Mouse (Mus musculus) erythroid progenitor cell, adult 5-6 weeks (primary cell): ENCODE results near the gene Serinc3. TPM values are rescaled to one million over a fixed set of nuclear protein-coding genes. Genes with fewer than 3 reads are reported as not detected.
"Not testable (repeated sequence)": the region's sequence is repeated elsewhere in the genome, so short reads cannot be mapped to it uniquely, and the experiment has no call there.

Experiments used
- ATAC-seq: replicated peaks from 2 replicates; pipeline ENCODE4 v1.8.0; 2016; ENCODE audit warnings: moderate number of reproducible peaks, mild to moderate bottlenecking, moderate TSS enrichment, inconsistent platforms; ENCODE audit not compliant: poor library complexity, low FRiP score, severe bottlenecking
- total RNA-seq, 2 experiments: library from RNA; stranded (forward) in 1 of 2; stranded (reverse) in 1 of 2; fragments of 150-400 nt in 1 of 2; fragments of 186-747, 209-891 nt in 1 of 2; gene quantifications; 2 replicates each; pipeline versions ENCODE4 v1.2.3 to v1.2.4; 2015 to 2017; ENCODE audit warnings: low replicate concordance in 2 of 2

The Serinc3 gene
- total RNA-seq (2015; ENCODE audit: low replicate concordance) = 1,699 and 1,907 TPM in 2 replicates
- total RNA-seq (2017; ENCODE audit: low replicate concordance) = 1,512 and 2,069 TPM in 2 replicates

DNA sequence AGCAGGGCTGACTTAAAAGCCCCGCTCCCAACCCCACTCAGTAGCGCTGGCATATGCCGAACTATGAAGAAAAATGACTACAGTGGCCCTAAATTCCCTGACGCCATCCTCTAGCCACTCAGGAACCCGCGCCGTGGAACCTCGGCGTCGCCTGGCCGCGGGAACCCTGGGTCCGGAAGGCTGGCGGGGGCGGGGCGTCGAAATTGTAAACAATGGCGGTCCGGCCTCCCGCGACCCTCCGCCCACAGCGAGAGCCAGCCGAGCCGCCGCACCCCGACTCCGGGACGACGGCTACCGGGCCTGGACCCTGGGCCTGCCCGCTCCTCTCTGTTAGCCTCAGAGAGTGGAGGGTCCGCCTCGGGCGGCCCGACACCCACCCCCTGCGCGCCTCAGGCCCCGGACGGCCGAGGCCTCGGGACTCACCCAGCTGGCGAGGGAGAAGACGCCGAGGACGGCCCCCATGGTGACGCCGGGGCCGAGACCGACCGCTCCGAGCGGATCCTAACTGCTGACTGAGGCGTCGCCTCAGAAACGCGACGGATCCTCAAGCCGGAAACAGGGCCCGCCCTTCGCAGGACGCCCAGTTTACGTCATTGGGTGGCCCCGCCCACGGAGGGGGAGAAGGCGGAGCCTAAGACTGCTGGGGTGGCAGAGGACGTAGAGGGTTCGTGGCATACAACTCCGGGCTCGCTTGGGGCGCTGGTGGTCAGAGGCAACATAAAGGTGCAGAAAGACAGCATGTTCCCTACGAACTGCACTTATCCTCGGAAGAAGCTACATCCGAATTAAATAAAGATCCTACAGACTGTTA, at the start of gene Serinc3:
Gene Serinc3 (minus strand): TSS at position 557 of the 811 bp plus-strand sequence.
- peak; percentile 80 for ATAC-seq

DNA sequence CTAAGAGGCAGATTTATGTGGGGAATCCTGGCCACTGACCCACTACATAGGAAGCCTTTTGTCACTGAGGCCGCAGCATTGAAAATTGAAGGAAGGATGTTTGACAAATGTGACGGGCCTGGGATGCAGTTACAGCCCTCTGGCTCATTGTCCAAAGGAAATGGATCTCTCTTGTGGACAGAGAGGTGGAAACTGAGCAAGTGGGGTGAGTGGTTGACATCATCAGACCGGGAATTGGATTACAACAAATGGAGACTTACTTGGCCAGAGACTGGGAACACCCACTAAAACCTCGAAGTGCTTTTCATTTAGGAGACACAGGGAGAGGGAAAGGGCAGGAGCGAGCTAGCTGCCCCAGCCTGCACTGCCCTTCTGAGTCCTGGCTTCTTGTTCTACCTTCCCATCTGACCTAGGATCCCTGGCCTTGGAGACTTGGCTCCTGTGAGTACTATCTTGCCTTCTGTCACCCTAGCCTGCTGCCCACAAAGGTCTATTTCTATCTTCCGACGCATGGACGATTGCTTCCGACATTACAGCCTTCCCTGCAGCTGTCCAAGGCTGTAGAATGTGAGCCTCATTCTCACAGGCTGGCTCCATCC, 48.9 kb upstream of the Serinc3 start:
- no peak for ATAC-seq

DNA sequence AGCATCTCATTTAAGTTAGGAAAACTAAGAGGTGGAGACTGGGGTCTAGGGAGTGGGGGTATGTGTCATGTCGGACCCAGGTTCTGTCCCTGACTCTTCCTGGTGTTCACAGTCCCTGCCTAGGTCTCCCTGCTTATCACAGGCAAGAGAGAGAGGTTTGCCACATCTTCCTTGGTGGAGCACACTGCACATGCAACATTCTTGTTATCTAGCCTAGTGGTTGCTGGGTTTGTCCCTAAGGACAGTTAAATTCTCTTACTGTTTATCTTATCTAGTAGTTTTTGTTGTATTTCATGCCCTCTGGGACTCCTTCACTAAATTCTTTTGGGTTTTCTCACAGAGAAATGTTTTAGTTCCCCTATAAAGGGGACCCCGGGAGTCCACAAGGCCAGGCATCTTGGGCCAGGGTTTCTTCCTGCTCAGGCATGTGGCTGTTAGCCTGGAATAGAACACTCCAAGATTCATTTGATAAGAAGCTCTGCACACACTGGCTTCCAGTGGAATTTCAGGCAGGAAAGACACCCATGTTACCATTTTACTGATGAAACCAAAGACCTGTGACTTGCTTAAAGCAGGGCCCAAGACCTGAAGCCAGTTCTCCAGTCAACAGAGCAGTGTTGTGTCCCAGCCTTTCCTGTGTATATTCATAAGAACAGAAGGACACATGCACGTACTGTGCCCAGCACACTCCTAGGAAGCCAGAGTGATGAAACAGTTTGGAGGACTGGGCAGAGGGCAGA, 48.1 kb upstream of the Serinc3 start:
- ATAC-seq = peak; percentile 20; the same call in 1 of the 2 replicates

DNA sequence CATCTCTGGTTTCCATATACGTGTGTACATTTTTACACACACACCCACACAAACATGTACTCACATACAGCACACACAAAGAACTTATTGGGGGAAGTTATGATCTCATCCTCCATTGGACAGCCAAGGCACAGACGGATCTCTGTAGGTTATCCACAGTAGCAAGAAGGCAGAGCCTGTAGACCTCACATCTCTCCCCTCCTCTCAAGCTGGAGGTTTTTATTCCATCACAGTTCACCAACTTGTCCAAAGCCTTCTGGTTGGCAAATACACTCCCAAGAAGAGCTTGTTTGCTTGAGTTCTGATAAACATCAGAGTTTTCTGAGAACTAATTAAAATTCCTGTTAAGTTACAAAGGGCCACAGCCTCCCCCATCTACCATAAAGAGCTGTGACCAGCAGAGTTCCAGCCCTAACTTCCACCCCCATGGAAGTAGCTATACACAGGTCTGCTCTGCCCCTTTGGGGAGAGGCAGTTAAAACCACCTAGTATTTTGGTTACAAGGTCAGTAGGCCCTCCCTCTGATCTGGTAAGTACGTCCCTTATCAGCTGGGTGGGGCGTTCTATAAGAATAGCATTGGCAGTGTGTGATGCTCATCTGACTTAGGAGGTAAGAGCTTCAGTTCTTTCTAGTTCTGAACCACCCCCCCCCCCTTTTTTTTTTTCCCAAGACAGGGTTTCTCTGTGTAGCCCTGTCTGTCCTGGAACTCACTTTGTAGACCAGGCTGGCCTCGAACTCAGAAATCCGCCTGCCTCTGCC, 47.1 kb upstream of the Serinc3 start:
- ATAC-seq = no peak

DNA sequence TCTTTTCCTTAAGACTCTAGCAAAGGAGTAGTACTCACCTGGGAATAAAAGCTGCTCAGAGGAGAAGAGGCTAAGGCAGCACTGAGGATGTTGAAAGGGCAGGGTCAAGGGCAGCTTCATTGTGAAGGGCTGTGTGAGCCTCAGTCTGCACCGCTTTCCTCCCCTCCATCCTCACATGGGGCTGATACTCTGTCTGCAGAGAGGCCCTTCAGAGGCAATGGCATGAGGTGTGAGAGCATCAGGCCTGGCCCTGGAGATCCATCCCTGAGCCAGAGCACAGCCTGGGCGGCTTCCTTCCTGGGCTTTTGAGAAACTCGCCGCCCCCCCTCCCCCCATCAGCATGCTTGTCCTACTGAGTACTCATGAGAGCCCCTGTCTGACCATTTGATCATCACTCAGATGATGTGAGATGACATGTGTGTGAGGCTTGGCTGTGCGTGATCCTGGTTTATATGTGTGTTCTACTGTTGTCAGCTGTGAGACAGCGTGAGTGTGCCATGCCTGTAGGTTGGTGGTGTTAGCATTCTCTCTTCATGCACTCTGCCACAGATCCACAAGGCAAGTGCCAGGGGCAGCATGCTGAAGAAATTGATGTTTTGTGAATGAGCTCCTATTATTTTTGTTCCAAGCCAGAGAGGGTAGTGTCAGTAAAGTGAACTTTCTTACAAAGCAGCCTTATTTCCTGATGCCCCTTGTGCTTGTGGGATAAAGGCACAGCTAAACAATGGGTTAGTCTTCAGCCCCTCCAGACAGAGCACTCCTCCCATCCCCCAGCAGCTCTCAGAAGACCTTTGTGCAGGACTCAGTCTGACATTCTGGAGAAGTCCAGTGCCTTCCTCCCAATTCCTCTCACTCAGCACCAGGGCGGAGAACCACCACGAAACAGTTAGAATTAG, 45.7 kb upstream of the Serinc3 start:
- ATAC-seq = no peak

DNA sequence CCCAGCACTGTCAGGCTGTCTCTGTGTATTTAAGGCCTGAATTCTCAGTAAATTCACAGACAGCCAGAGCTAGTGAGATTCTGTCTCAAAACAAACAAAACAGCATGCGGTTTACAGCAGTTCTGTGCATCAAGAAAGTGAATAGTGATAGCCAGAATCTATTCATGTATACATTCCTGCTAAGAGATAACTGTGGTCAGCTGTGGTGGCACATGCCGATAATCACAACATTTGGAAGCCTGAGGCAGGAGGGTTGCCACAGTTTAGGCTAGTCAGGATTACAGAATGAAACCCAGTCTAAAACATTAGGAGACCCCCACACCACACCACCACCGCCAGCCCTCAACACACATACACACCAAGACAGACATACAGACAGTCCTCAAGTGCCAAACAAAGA, 44.8 kb upstream of the Serinc3 start:
- no peak for ATAC-seq

DNA sequence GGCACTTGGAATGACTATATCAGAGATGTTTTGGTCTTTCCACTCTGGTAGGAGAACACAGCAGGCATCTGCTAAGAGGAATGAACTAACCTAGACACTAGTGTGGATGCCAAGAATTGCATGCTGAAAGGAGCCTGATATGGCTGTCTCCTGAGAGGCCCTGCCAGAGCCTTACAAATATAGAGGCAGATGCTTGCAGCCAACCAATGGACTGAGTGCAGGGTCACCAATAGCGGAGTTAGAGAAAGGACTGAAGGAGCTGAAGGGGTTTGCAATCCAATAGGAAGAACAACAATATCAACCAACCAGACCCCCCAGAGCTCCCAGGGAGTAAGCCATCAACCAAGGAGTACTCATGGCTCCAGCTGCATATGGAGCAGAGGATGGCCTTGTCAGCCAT, 43.4 kb upstream of the Serinc3 start:
- not testable (repeated sequence) for ATAC-seq

DNA sequence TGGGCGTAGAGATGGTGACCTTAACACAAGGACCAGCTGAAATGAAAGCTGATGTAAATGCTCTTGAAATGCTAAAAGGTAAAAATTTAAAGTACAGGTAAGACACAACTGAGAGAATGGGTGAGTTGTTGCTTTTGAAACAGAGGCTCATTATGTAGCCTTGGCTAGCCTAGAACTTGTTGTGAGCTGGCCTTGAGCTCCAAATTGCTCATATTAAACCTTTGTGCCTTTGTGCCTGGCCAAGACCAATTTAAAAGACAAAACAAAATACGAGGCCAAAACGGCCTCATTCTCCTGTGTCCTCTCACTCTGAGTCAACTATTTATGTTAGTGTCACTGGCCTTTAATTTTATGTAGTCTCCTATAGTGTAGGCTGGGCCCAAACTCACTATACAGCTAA, 42.0 kb upstream of the Serinc3 start:
- no peak for ATAC-seq

DNA sequence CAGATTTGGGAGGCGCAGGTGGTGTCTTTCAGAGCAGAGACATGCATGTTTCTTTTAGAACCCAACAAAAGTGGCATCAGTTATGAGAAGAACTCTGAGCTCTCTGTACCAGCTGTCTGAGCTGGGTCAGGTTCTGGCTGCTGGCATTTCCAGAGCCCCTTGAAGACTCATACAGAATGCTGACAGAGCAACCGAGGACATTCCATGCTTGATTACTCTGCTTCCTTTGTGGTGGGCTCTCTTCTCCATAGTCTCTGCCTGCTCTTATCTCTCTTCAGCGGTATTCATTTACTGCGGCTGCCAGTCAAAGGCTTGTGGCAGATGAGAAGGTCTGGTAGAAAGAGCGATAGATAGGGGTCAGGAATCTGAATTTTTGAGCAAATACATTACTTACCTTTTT, 41.3 kb upstream of the Serinc3 start:
- ATAC-seq = no peak

DNA sequence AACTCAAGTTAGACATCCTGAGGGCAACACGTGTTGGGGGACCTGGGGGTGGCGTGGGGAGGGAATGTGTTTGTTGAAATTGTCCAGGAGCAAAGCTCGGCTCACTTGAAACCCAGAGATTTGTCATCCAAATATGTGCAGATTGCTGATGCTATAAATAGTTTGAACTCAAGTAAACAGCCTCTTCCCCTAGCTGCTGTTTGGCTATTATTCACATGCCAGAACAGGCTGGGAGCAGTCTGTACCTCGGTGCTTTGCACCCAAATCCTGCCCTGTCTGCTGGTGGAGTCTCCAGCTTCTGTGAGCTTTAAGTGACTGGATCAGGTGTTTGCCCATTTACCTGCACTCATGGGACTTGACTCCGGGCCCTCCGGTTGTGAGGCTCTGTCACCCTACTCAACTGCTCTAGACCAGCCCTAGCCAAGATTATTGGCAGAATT, 40.9 kb upstream of the Serinc3 start:
- no peak for ATAC-seq

DNA sequence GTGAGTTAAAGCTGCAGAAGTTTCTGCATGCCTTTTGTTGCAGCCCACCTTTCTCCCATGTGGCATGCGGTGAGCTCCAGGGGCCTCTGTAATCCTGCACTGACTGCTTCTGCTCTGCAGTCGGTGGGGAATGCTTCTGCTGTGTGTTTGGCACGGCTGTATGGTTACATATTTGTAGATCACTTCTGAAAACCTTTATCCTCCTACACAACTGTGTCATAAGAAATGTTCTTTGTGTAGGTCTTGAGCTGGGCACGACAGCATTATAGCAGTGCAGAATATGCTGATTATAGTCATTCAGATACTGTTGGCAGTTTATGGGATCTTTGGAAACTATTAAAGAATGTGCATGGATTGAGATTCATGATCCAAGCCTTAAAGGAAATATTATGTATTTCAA, 40.4 kb upstream of the Serinc3 start:
- no peak for ATAC-seq

DNA sequence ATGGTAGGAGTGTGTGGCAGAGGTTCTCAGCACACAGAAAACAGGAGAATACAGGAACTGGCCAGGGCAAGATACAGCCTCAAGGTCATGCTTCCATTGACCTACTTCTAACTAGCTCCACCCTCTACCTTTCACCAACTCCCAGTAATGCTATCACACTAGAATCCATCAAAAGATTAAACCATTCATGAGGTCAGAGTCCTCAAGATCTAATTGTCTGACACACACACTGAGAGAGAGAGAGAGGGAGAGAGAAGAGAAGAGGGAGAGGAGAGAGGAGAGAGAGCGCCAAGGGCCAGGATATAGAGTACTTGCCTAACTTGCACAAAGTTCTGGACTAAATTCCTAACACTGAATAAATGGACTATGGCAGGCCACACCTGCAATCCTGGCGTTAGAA, 37.4 kb upstream of the Serinc3 start:
- no peak for ATAC-seq

DNA sequence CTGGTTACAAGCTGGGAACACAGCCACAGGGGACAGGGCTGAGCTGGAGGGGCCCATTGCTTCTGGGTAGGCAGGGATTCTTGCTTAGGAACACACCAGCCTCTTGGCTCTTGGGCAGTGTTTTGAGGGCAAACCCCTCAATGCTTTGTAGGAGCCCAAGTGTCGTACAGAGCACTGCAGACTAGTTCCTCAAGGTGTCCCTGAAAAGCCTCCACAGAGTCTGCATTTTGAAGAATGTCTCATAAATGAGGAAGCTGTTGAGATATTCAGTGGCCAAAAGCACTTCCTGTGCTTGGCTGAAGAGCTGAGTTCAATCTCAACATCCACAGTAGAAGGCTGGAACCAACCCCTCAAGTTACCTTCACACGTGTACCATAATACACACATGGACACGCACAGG, 31.8 kb upstream of the Serinc3 start:
- no peak for ATAC-seq

DNA sequence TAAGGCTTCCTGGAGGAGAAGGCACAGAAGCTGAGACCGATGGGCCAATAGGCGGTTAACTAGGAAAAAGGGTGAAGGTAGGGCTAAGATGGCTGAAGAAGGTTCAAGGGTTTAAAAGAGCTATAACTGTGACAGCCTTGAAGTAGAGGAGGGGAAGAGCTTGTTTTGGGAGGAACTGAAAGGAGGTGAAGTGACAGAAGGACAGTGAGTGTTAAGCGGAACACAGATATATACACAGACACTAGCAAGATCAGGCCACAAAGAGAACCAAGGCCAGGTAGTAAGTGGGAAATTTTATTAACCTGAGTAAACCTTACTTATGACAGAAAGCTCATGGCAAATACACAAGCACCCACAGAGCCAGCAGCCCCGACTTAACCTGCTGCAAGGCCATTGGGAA, 31.4 kb upstream of the Serinc3 start:
- ATAC-seq = no peak

DNA sequence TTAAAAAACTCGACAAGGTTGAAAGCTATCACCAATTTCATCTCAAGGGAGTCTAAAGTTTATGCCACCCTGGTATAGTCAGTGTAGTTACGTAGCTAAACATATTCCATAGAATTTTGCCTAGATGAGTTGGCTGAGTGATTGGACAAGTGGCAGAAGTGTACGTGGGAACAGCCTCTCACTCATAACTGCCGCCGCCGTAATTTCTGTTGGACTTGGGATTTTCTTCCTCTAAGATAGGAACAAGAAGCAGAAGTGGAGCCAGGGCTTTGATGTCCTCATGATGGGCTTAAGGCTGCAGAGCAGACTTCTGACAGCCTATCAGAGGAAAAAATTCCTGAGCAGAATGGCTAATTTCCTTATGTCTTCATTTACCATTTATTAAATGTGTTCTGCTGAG, 30.7 kb upstream of the Serinc3 start:
- ATAC-seq = no peak

DNA sequence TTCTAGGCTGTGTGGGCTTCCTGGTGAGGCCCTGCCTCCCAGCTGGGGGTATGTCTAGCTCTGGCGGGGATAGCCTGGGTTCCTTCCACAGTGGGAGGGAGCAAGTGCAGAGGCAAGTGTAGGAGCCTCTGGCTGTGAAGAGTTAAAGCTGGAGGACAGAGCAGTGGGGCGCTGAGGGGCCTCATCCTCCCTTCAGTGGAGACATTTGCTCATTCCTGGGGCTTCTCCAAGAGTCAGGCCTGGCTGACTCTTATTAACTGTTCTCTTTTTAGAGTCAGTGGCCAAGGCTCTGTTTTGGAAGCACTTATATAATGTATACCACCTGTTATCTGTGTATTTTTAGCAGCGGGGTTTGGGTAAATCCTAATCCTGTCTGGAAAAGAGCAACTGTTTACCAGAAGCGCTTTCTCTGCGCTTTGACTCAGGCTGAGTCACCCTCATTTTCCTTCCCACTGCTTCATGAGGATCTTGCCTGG, 30.3 kb upstream of the Serinc3 start:
- ATAC-seq = no peak

DNA sequence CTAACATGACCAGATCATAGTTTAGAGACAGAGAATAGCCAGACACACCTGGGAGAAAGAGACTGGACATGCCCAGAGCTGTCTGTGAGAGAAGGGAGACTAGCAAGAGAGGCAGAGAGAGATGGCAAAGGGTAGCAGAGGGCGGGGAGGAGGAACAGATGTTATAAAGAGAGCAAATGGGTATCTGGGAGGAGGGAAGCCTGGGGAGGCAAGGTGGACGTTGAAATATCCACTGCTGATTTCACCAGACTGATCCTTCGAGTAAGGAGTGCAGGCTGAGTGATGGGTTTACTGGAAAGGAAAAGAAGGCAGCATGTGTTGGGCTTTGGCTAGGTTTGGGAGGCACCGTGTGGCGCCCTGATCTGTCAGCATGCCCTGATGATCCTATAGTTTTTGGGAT, 29.5 kb upstream of the Serinc3 start:
- ATAC-seq = no peak

DNA sequence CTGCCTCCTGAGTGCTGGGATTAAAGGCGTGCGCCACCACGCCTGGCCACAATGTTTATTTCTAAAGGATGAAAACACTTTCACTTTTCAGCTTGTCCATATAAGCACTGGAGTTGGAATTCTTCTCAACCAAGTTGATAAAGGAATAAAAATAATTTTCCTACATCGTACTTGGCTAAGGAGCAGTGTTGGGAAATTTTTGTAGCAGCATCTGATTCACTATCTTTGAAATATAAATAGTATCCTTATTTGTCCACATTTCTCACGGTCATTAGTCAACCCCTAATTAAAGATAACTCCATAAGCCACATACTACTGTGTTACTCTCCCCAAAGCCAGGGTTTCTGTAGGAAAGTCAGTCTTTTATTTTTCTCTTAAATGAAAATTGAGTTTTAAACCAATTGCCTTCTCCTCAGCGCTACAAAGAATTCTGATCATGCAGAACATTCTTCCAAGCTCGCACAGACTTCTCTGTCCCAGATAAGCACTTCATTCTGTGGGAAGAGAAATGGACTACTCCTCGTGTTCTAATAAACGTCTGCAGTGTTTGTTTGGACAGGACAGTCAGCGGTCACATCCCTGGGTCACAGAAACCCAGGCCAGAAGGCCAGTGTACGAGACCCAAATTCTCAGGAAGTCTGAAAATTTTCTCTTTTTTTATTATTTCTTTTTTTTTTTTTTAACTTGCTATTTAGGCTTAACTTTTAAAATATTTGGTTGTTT, 26.1 kb upstream of the Serinc3 start:
- ATAC-seq = no peak
